Mouse (Mus musculus) embryonic stem cell, embryonic (primary cell): ENCODE measurements around the gene Sh3glb2.

Experiments used
- CTCF ChIA-PET, 4 experiments: fragments of 300-600 bp in 2 of 4; fragments of 350-600 bp in 2 of 4; sonication (Branson Sonifier 250); formaldehyde crosslinking; loops; one replicate each; lab custom pipeline; 2022; ENCODE audit warnings: inconsistent platforms in 2 of 4; lab: Charles Lee
- POLR2A ChIA-PET, 4 experiments: fragments of 300-600 bp in 2 of 4; fragments of 350-600 bp in 2 of 4; sonication (Branson Sonifier 250); formaldehyde crosslinking; loops; one replicate each; lab custom pipeline; 2022; ENCODE audit warnings: antibody characterized with exemption in 4 of 4, inconsistent platforms in 1 of 4; lab: Charles Lee

Gene Sh3glb2

GRCm38 (mm10) chr2:30358533-30359531 is at the start of gene Sh3glb2:
Sh3glb2 (minus strand) TSS chr2:30359337.
- ChIA-PET CTCF (interaction anchor here in 2 of 4 experiments (0.6 to 1.0 kb wide), 2 partner anchors 22 to 562 kb away, joined by 3 to 4 read pairs; no protein-coding TSS in a partner anchor), POLR2A (interaction anchor here in 2 of 4 experiments (0.6 to 4.8 kb wide), 9 partner anchors 12 to 327 kb away, joined by 3 to 30 read pairs (median 3); partner anchors contain the start of genes Dolpp1 (in 1 of the 2), Endog (in 1 of the 2) and Ier5l (in 1 of the 2))

- ChIA-PET CTCF (interaction anchor here in 1 of 4 experiments (0.6 kb wide), 1 partner anchor 18 kb away, joined by 4 read pairs; no protein-coding TSS in a partner anchor), POLR2A (interaction anchor here in 1 of 4 experiments (1.7 kb wide), 2 partner anchors 9 to 10 kb away, joined by 3 to 5 read pairs; no protein-coding TSS in a partner anchor)
Observed at GRCm38 (mm10) chr2:30408452-30409100, 49.4 kb upstream of the Sh3glb2 start.

- POLR2A ChIA-PET = interaction anchor here in 2 of 4 experiments (0.9 to 1.7 kb wide), 2 partner anchors 10 to 16 kb away, joined by 3 to 5 read pairs; partner anchors contain the start of gene Dolpp1 (in 1 of the 2)
- CTCF ChIA-PET = interaction anchor here in 1 of 4 experiments (0.6 kb wide), 1 partner anchor 17 kb away, joined by 4 read pairs; no protein-coding TSS in a partner anchor
Observed at GRCm38 (mm10) chr2:30407778-30408177, 48.6 kb upstream of the Sh3glb2 start.

DNA sequence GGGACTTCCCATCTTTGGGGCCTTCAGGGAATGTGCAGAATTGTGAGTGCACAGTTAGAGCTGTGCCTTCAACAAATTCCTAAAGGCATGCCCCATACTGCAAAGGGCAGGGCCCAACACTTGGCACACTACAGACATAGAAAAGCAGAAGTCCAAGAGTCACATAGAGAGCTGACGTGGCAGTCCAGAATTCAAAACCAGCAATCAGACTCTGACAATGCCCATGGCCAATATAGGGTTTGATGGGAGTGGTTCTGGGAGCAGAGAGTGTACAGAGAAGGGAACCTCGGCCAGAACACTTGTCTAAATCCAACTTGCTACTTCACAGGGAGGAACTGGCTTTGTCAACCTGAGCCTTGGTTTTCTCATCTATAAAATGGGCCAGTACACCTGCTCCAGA is 48.1 kb upstream of the Sh3glb2 start:
- ChIA-PET POLR2A (interaction anchor here in 2 of 4 experiments (0.9 to 1.7 kb wide), 2 partner anchors 9 to 15 kb away, joined by 3 to 5 read pairs; partner anchors contain the start of gene Dolpp1 (in 1 of the 2)), CTCF (no interaction called here)

- POLR2A ChIA-PET = interaction anchor here in 3 of 4 experiments (0.6 to 3.2 kb wide), 13 partner anchors 8 to 292 kb away, joined by 3 to 20 read pairs (median 5); partner anchors contain the start of genes Crat (in 2 of the 3), Dolpp1 (in 2 of the 3), Ptpa (in 2 of the 3) and Miga2 (in 1 of the 3)
- CTCF ChIA-PET = interaction anchor here in 1 of 4 experiments (1.1 kb wide), 1 partner anchor 30 kb away, joined by 4 read pairs; no protein-coding TSS in a partner anchor
Observed at GRCm38 (mm10) chr2:30403870-30404269, 44.7 kb upstream of the Sh3glb2 start.

DNA sequence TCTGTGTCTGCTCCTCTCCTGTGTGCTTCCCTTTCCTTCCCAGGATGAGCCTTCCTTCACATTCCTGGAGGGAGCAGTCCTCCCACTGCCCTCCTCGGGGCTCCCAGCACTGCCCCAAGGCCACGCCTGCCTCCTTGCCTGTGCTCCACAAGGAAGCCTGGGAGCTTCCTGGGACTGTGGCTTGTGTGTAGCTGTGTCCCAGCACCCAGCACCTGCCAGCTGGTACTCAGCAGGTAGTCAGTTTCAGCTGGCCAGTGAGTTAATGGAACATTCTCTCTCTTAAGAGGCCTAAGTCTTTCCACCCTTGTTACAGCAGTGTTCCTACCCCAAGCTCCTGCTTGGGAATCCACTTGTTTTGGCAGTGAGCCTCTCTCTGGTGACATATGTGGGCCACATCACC is 43.7 kb upstream of the Sh3glb2 start:
- ChIA-PET CTCF (interaction anchor here in 2 of 4 experiments (1.0 to 1.6 kb wide), 3 partner anchors 11 to 67 kb away, joined by 3 to 4 read pairs (median 3); partner anchors contain the start of genes Dolpp1 (in 1 of the 2) and Miga2 (in 1 of the 2)), POLR2A (interaction anchor here in 3 of 4 experiments (0.7 to 3.2 kb wide), 12 partner anchors 10 to 269 kb away, joined by 3 to 20 read pairs (median 3); partner anchors contain the start of genes Crat (in 2 of the 3), Dolpp1 (in 2 of the 3), Ptpa (in 2 of the 3) and Tbc1d13 (in 1 of the 3))

DNA sequence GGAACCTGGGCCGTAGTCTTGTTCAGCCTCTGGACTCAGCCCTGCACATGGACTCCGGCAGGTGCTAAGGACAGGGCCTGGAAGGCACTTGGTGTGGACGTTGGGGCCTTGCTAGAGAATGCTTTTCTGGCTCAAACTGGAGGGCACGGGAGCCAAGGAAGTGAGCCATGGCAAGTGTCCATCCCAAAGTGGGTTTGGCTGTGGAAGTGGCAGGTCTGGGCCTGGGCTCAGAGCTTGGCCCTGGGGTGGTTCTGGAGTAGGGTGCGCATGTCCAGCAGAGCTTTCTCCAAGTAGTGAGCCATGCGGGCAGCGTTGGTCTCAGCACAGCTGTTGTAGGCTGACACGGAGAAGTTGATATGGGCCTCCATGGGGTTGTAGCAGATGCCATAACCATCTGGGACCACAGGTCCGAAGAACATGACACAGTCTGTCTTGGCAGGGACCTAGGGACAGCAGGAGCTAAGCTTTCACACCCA is 43.3 kb upstream of the Sh3glb2 start:
- POLR2A ChIA-PET = interaction anchor here in 3 of 4 experiments (0.7 to 6.5 kb wide), 11 partner anchors 8 to 268 kb away, joined by 3 to 61 read pairs (median 3); partner anchors contain the start of genes Crat (in 2 of the 3), Dolpp1 (in 2 of the 3), Ptpa (in 2 of the 3) and Tbc1d13 (in 1 of the 3)
- CTCF ChIA-PET = interaction anchor here in 2 of 4 experiments (1.0 to 1.6 kb wide), 3 partner anchors 10 to 67 kb away, joined by 3 to 4 read pairs (median 3); partner anchors contain the start of genes Dolpp1 (in 1 of the 2) and Miga2 (in 1 of the 2)

- POLR2A ChIA-PET = interaction anchor here in 2 of 4 experiments (0.5 to 6.5 kb wide), 8 partner anchors 8 to 380 kb away, joined by 3 to 61 read pairs (median 7); partner anchors contain the start of genes Dolpp1 (in 2 of the 2), Crat (in 1 of the 2) and Ptpa (in 1 of the 2)
- CTCF ChIA-PET = interaction anchor here in 2 of 4 experiments (0.6 to 1.6 kb wide), 3 partner anchors 10 to 93 kb away, joined by 3 to 4 read pairs (median 4); partner anchors contain the start of gene Dolpp1 (in 1 of the 2)
Observed at GRCm38 (mm10) chr2:30401581-30401980, 42.4 kb upstream of the Sh3glb2 start.

GRCm38 (mm10) chr2:30399191-30400171 is 40.3 kb upstream of the Sh3glb2 start:
- POLR2A ChIA-PET = interaction anchor here in 3 of 4 experiments (0.6 to 6.5 kb wide), 33 partner anchors 7 to 344 kb away, joined by 3 to 61 read pairs (median 5); partner anchors contain the start of genes Crat (in 3 of the 3), Ptpa (in 3 of the 3), Ier5l (in 2 of the 3) and Miga2 (in 2 of the 3)
- CTCF ChIA-PET = interaction anchor here in 2 of 4 experiments (0.6 to 1.5 kb wide), 5 partner anchors 9 to 231 kb away, joined by 3 to 6 read pairs (median 5); partner anchors contain the start of genes Crat (in 1 of the 2) and Ptpa (in 1 of the 2)

DNA sequence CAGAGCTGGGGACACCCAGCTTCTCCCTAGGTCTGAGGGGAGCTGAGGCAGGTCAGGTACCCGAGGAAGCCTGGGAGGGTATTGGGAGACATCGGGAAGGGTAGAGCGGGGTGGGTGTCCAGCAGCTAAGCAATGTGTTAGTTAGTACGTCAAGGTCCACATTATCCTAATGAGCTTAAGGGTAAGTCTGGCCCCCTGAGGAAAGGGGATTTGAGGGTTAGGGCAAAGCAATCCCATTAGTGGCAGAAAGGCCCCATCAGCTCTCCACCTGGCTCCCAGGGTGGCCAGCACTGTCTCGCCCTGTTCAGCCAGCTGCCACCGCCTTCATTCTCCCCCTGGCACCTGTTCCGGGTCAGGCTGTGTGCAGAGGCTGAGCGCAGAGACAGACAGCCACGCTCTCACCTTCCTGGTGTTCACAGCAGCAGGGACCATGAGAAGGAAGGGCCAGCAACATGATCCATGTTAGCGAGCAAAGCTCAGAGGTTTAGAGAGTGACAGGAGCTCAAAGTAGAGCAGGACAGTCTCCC is 38.9 kb upstream of the Sh3glb2 start:
- ChIA-PET POLR2A (interaction anchor here (0.5 to 6.5 kb wide), 29 partner anchors 8 to 1246 kb away, joined by 3 to 61 read pairs (median 3); partner anchors contain the start of genes Crat (in 2 of the 4), Miga2 (in 2 of the 4), Ptpa (in 2 of the 4) and Ier5l (in 1 of the 4)), CTCF (interaction anchor here in 2 of 4 experiments (1.1 to 1.2 kb wide), 2 partner anchors 38 to 43 kb away, joined by 3 read pairs; no protein-coding TSS in a partner anchor)

GRCm38 (mm10) chr2:30396246-30396645 is 37.1 kb upstream of the Sh3glb2 start:
- ChIA-PET CTCF (no interaction called here), POLR2A (interaction anchor here in 2 of 4 experiments (0.7 to 6.5 kb wide), 5 partner anchors 9 to 334 kb away, joined by 3 to 61 read pairs (median 4); partner anchors contain the start of genes Crat (in 1 of the 2) and Ptpa (in 1 of the 2))

DNA sequence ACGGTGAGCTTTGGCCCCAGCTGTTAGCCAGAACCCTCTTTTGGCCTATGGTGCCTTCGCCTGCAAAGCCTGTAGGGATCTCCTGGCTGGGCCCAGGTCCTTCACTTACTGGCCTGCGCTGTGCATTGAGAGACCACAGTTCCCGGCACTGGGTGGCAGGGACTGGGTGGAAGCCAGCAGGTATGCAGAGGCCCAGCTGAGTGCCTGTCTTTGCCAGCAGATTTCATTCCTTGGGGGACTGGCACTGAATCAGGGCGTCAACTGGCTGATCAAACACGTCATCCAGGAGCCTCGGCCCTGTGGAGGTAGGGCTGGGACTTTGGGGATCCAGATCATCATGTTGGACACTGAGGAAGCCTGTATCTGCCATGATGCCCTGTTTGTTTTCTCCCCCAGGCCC is 36.6 kb upstream of the Sh3glb2 start:
- CTCF ChIA-PET = no interaction called here
- POLR2A ChIA-PET = interaction anchor here in 2 of 4 experiments (0.7 to 1.9 kb wide), 6 partner anchors 9 to 333 kb away, joined by 3 to 7 read pairs (median 4); no protein-coding TSS in a partner anchor

DNA sequence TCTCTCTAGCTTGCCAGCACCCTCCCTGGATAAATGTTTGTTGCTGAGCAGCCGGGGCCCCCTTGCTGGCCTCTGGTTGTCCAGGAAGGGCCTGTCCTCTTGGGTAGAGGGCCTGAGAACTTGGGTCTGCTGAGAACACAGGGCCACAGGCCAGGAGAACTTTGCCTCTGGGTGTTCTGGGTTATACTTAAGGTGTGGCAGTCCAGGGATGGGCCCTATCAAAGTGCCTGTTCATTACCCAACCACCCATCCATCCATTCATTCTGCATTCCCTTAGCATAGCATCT is 34.2 kb upstream of the Sh3glb2 start:
- POLR2A ChIA-PET = interaction anchor here in 2 of 4 experiments (0.8 to 3.4 kb wide), 15 partner anchors 9 to 81 kb away, joined by 3 to 38 read pairs (median 4); partner anchors contain the start of genes Miga2 (in 2 of the 2), Crat (in 1 of the 2), Ier5l (in 1 of the 2) and Ptpa (in 1 of the 2)
- CTCF ChIA-PET = interaction anchor here in 1 of 4 experiments (1.0 kb wide), 1 partner anchor 341 kb away, joined by 6 read pairs; no protein-coding TSS in a partner anchor

GRCm38 (mm10) chr2:30392577-30393369 is 33.6 kb upstream of the Sh3glb2 start:
- ChIA-PET CTCF (interaction anchor here in 3 of 4 experiments (0.6 to 1.2 kb wide), 6 partner anchors 10 to 341 kb away, joined by 4 to 7 read pairs (median 4); partner anchors contain the start of gene Miga2 (in 1 of the 3)), POLR2A (interaction anchor here in 3 of 4 experiments (0.8 to 3.4 kb wide), 38 partner anchors 8 to 415 kb away, joined by 3 to 38 read pairs (median 4); partner anchors contain the start of genes Miga2 (in 3 of the 3), Crat (in 2 of the 3), Ier5l (in 2 of the 3) and Ptpa (in 2 of the 3))
